Mouse (Mus musculus) hindbrain, embryonic 14.5 days (tissue): ENCODE data around the gene Ccr10. TPM values are rescaled to one million over a fixed set of nuclear protein-coding genes. Genes with fewer than 3 reads are reported as not detected.

Experiments used
- ATAC-seq: fragments of 200-750 bp; cut with Nextera tagmentation; 2 replicates; pipeline ENCODE4 v1.8.0; 2017; ENCODE audit warnings: moderate number of reproducible peaks, mild to moderate bottlenecking, moderate TSS enrichment, moderate library complexity; ENCODE audit not compliant: low FRiP score
- DNase-seq: peaks from one replicate; pipeline ENCODE4 v3.0.0-alpha.2; 2015; ENCODE audit warnings: low spot score
- H3K27ac ChIP-seq: fragments of 300-500 bp; sonication (generic); 2 replicates; pipeline ENCODE4 v1.5.1; 2014; ENCODE audit warnings: mild to moderate bottlenecking, moderate library complexity
- H3K27me3 ChIP-seq: fragments of 300-500 bp; sonication (generic); 2 replicates; pipeline ENCODE4 v1.6.1; 2014; ENCODE audit warnings: mild to moderate bottlenecking, low read length, mixed read lengths; ENCODE audit not compliant: control insufficient read depth, insufficient read depth
- H3K36me3 ChIP-seq: fragments of 300-500 bp; sonication (generic); replicated peaks from 2 replicates; pipeline ENCODE4 v1.6.1; 2014; ENCODE audit not compliant: control insufficient read depth, insufficient read depth
- H3K4me1 ChIP-seq: fragments of 300-500 bp; sonication (generic); replicated peaks from 2 replicates; pipeline ENCODE4 v1.6.1; 2014; ENCODE audit warnings: antibody characterized with exemption, low read length, mixed read lengths; ENCODE audit not compliant: control insufficient read depth, insufficient read depth
- H3K4me2 ChIP-seq: fragments of 300-500 bp; sonication (generic); replicated peaks from 2 replicates; pipeline ENCODE4 v1.6.1; 2014; ENCODE audit warnings: mild to moderate bottlenecking, moderate library complexity
- H3K4me3 ChIP-seq: fragments of 300-500 bp; sonication (generic); replicated peaks from 2 replicates; pipeline ENCODE4 v1.5.1; 2014; ENCODE audit warnings: mild to moderate bottlenecking, low read length
- H3K9ac ChIP-seq: fragments of 300-500 bp; sonication (generic); 2 replicates; pipeline ENCODE4 v1.6.1; 2014
- H3K9me3 ChIP-seq: fragments of 300-500 bp; sonication (generic); 2 replicates; pipeline ENCODE4 v1.6.1; 2016; ENCODE audit warnings: low read length; ENCODE audit not compliant: control insufficient read depth
- WGBS: fragments of 180-500 bp; shearing (Covaris S2); extraction: QIAGEN DNeasy Blood & Tissue Kit; methylation state at CpG from one replicate; pipeline ENCODE4 v1.1.7; 2014; 5-methylcytosine and 5-hydroxymethylcytosine counted together
- polyA plus RNA-seq: library from polyadenylated mRNA; unstranded; fragments of >200 nt; fragmentation: Nextera tagmentation; extraction: Ambion mirVana; gene quantifications from 2 replicates; pipeline ENCODE4 v1.2.1, GENCODE M21; 2014

Gene Ccr10
- polyA plus RNA-seq, 1 experiment from 2014 or later = 0.25 TPM

DNA sequence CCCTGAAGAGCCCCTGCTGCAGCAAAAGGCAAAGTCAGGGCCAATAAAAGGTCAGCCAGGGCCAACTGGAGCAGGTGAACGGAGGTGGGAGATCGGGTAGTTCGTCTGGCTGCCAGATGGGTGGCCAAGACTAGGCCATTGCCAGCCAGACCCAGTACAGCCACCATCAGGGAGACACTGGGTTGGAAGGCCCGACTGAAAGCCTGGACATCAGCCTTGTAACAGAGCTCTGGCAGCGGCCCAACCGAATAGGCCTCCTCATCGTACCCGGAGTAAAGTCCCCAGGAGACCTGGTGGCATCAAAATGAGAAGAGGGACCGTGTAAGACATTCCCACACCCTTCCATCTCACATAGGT is 876 bp downstream of the Ccr10 start:
- H3K9me3 ChIP-seq = no peaks in the 10 kb centered on the region
- H3K27ac ChIP-seq = no peak overlapping the region
- peak overlapping the region; percentile 50 for H3K9ac ChIP-seq
- ATAC-seq = no peak
- no peak for DNase-seq
- no peaks in the 10 kb centered on the region for H3K36me3 ChIP-seq
- peaks cover 56% of the 10 kb centered on the region for H3K4me1 ChIP-seq
- H3K4me3 ChIP-seq = peak overlapping the region; percentile 25
- WGBS = 33% methylated on average over 9 of the region's 9 CpGs
- peaks cover 41% of the 10 kb centered on the region for H3K27me3 ChIP-seq
- peak overlapping the region; percentile 63 for H3K4me2 ChIP-seq

DNA sequence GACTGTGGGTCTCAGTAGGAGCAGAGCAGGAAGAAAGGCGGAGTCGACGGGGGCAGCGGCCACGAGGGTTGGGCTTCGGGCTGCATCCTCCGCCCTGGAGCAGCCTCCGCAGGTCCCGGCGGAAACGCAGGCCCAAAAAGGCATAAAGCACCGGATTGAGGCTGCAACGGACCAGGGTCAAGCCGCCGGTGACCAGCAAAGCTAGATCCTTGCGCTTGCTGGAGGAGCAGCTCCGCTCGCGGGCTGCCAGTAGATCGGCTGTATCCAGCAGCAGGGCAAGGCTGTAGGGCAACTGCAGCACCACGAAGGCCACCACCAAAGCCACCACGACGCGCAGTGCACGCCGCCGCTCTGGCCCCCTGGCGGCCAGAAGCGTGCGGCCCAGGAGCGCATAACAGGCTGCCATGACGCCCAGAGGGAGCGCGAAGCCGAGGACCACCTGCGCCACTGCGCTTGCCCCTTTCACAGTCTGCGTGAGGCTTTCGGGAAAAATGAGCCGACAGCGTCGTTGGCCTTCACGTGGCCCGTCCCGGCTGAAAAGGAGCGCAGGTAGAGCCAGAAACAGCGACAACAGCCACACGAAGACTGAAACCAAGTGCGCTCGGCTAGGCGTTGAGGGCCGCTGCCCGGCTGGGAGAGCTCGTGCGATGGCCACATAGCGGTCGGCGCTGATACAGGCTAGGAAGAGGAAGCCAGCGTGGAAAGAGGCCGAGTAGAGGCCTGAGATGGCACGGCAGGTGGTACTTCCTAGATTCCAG is 1.4 kb downstream of the Ccr10 start:
- Histone ChIP-seq H3K4me2 (peak overlapping the region; percentile 63), H3K36me3 (no peaks in the 10 kb centered on the region), H3K27ac (peak overlapping the region; percentile 60), H3K9ac (peak overlapping the region; percentile 50), H3K4me3 (peak overlapping the region; percentile 25), H3K9me3 (no peaks in the 10 kb centered on the region), H3K4me1 (peaks cover 62% of the 10 kb centered on the region), H3K27me3 (peaks cover 46% of the 10 kb centered on the region)
- under 1% methylated on average over 55 of the region's 61 CpGs for WGBS
- DNase-seq (peak; percentile 79), ATAC-seq (peak; percentile 59)

DNA sequence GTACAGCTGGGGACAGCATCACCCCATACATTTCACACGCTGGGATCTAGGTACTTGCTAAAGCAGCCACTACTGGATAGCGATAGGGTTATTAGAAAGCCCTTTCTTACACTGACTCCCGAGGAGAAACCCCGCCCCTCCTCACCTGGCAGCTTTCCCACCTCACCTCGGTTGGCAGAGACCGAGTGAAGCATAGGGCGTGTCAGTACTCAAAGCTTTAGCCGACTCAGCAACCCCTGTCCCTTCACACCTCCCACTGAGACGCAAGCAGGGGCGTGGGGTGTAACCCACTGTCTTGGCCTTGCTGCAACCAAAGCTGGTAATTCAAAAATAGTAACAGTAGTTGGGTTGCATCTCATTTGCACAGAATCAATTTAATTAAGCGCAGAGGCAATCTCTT is 2.1 kb downstream of the Ccr10 start:
- 5% methylated on average over 11 of the region's 11 CpGs for WGBS
- Histone ChIP-seq H3K27ac (peak overlapping the region; percentile 60; the same call in 1 of the 2 replicates), H3K9me3 (no peaks in the 10 kb centered on the region), H3K4me1 (peaks cover 63% of the 10 kb centered on the region), H3K4me2 (peak overlapping the region; percentile 63), H3K36me3 (no peaks in the 10 kb centered on the region), H3K4me3 (no peak overlapping the region), H3K9ac (peak overlapping the region; percentile 50; the same call in 1 of the 2 replicates), H3K27me3 (peaks cover 46% of the 10 kb centered on the region)
- no peak for DNase-seq
- ATAC-seq = no peak

DNA sequence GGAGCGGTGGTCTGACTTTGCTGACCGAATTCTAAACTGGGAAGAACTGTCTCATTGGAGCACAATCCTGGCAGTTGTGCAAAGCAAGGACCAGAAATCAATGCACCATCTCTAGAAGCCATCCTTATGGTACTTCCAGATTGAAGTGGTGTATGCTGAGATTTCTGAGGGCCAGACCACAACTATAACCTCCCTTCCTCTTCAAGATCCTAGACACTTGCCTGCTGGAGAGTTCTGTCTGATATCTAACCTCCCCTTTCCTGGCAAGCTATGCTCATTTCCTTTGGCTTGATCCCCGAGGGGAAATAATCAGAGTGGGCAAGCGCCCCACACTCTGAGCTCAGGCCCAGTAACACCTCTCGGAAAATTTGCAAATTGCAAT is 2.8 kb downstream of the Ccr10 start:
- H3K9ac ChIP-seq = peak overlapping the region; percentile 62
- no peak for ATAC-seq
- H3K27me3 ChIP-seq = peaks cover 46% of the 10 kb centered on the region
- no peak for DNase-seq
- H3K9me3 ChIP-seq = no peaks in the 10 kb centered on the region
- H3K4me2 ChIP-seq = peak overlapping the region; percentile 83
- peaks cover 7% of the 10 kb centered on the region; the same call in 1 of the 2 replicates for H3K36me3 ChIP-seq
- H3K4me3 ChIP-seq = peak overlapping the region; percentile 41
- 13% methylated on average over 5 of the region's 5 CpGs for WGBS
- H3K4me1 ChIP-seq = peaks cover 63% of the 10 kb centered on the region
- H3K27ac ChIP-seq = peak overlapping the region; percentile 83

DNA sequence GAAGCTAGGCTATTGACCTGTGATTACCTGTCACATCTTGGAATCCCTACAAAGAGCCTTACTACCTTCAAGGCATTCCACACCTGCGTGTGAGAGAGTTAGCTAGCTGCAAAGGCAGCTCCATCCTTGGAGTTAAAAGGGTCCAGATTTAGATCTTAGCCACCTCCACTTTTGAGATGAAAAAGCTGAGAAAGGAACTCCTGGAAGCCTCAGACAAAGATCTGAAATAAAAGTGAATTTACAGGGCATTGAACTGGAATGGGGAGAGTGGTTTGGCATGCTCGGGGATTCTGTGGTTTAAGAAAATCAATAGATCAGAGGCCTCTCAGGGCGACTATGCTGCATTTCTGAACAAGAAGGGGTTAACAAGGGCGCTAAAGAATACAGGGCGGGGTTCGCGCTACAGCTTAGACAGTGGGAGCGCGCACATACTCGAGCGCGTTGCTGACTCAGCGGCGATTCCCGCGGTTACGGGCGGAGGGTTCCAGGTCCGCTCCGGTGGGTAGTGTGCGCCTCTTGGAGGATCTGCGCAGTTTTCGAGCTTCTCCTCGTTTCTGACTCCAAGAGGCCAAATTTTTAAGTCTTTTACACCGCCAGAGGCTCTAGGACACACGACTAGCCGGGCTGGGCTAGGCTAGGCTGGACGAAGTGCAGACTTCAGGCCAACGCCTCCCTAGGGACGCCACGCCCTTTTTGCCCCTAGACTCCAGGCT is 3.4 kb downstream of the Ccr10 start:
- peaks cover 57% of the 10 kb centered on the region for H3K4me1 ChIP-seq
- under 1% methylated on average over 31 of the region's 31 CpGs for WGBS
- no peaks in the 10 kb centered on the region for H3K9me3 ChIP-seq
- DNase-seq (peak; percentile 84), ATAC-seq (peak; percentile 38; the same call in 1 of the 2 replicates)
- H3K27ac ChIP-seq = peak overlapping the region; percentile 83
- peak overlapping the region; percentile 41 for H3K4me3 ChIP-seq
- H3K4me2 ChIP-seq = peak overlapping the region; percentile 83
- H3K9ac ChIP-seq = peak overlapping the region; percentile 62
- peaks cover 46% of the 10 kb centered on the region for H3K27me3 ChIP-seq
- H3K36me3 ChIP-seq = peaks cover 12% of the 10 kb centered on the region; the same call in 1 of the 2 replicates

DNA sequence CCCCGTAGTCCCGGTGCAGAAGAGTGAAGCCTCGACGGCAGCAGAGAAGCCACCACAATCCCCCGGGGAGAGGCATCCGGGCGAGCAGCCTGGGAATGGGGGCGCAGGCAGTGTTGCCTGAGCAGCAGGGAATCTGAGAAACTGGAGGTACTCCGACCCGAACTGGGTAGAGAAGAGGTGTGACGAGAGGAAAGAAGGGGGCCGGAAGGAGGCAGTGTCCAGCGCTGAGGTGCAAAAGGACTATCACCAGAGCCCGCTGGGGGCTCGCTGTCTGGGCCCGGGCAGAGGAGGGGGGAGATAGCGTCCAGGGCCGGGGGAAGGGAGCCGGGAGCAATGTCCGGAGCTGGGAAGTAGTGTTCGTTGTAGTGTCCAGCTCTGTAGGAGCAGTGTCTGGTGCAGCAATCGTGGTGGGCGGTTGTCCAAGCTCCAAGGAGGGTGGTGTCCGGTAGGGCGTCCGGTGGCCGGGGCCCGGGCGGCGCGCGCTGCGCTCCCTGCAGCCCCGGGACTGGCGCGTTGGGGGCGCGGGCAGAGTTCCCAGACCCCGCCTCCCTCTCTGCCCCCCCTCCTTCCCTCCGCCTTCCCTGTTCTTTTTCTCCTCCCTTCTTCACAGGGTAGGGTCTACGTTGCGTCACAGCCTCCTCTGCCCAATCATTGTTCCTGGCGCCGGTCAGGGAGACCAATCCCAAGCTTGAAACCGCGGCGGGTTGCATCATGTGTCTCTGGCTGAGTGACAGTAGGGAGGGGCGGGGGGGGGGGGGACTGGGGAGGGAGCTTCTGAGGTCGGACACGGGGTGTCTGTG is 4.2 kb downstream of the Ccr10 start, which contains the start of gene Plekhh3:
Plekhh3 (minus strand) TSS at position 541 of the 800 bp plus-strand sequence.
- peaks cover 49% of the 10 kb centered on the region for H3K27me3 ChIP-seq
- H3K4me3 ChIP-seq = peak within 1 kb of the TSS; percentile 61
- peaks cover 21% of the 10 kb centered on the region for H3K36me3 ChIP-seq
- WGBS = under 1% methylated on average over 48 of the region's 50 CpGs
- DNase-seq = peak; percentile 93
- peak within 1 kb of the TSS; percentile 83 for H3K4me2 ChIP-seq
- H3K27ac ChIP-seq = peak within 1 kb of the TSS; percentile 83
- H3K4me1 ChIP-seq = peaks cover 52% of the 10 kb centered on the region
- peak; percentile 96 for ATAC-seq
- peak within 1 kb of the TSS; percentile 68 for H3K9ac ChIP-seq
- no peaks in the 10 kb centered on the region for H3K9me3 ChIP-seq

DNA sequence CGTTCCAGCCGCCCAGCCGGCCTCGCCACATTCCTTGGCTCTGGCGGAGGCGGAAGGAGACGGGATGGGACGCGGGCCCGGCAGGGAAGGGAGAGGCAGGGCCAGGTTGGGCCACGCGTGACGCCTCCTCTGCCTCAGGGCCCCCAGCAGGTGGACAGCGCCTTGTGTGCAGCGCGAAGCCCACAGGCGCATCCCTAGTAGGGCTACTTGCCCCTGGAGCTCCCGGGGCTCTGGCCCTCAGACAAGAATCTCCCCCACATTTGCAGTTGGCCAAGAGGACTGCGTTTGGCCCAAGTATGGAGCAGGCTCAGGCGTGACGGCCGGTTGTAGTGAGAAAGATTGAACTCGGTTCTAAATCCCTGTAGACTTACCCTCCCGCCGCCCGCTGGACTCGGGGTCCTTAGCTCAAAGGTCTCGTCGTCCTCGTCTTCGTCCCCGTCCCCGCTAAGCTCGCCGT is 4.9 kb downstream of the Ccr10 start, which contains the start of gene Cntnap1:
Cntnap1 (plus strand) TSS at position 170 of the 457 bp plus-strand sequence.
- peak within 1 kb of the TSS; percentile 61 for H3K4me3 ChIP-seq
- H3K36me3 ChIP-seq = peaks cover 24% of the 10 kb centered on the region
- H3K4me1 ChIP-seq = peaks cover 51% of the 10 kb centered on the region
- ATAC-seq = no peak
- WGBS = under 1% methylated on average over 34 of the region's 35 CpGs
- no peaks in the 10 kb centered on the region for H3K9me3 ChIP-seq
- H3K9ac ChIP-seq = peak within 1 kb of the TSS; percentile 68
- peaks cover 54% of the 10 kb centered on the region for H3K27me3 ChIP-seq
- DNase-seq = peak; percentile 47
- H3K4me2 ChIP-seq = peak within 1 kb of the TSS; percentile 70
- H3K27ac ChIP-seq = peak within 1 kb of the TSS; percentile 75

DNA sequence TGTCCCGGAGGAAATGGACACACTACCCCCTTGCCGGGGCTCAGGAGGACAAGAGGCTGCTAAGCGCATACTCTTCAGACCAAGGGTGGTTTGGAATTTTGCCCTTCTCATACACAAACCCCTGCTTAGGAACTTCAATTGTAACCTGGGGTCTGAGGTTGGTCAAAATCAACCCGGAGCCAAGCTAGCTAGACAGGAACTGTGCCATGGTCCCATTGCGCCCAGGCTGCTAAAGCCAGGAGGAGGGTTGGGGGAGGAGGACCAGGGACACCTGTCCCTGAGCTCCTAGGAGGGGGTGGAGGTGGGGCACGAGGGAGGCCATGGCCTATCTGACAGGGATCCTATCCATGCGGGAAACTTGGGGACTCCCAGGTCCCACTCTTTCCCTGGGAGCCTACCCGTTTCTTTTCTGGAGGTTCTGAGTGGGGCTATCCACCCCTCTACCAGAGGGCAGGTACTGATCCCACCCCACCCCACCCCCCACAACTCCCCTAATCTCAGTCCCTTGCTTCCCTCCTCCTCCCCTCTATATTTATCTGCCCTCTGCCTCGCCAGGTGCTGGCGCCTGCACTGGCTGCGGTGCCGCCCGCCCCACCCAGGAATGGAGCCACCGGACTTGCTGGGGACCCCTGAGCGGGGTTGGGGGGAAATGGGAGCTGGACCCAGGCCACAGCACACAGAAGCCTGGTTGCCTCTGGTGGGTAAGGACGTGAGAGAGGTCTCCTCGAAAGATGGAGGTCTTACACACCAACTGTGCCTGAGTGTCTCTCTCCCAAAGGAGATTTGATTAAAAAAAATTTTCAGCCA is 5.7 kb downstream of the Ccr10 start:
- Histone ChIP-seq H3K4me3 (peak overlapping the region; percentile 61), H3K9me3 (no peaks in the 10 kb centered on the region), H3K27me3 (peaks cover 57% of the 10 kb centered on the region), H3K4me1 (peaks cover 44% of the 10 kb centered on the region), H3K27ac (no peak overlapping the region), H3K36me3 (peaks cover 31% of the 10 kb centered on the region), H3K9ac (peak overlapping the region; percentile 68), H3K4me2 (peak overlapping the region; percentile 70)
- WGBS = 13% methylated on average over 16 of the region's 17 CpGs
- ATAC-seq = no peak
- DNase-seq = no peak
